Mouse (Mus musculus): ENCODE measurements around the gene Ppef1.
"Not testable (repeated sequence)": the region's sequence is repeated elsewhere in the genome, so short reads cannot be mapped to it uniquely, and the experiment has no call there.

Ppef1 gene

DNA sequence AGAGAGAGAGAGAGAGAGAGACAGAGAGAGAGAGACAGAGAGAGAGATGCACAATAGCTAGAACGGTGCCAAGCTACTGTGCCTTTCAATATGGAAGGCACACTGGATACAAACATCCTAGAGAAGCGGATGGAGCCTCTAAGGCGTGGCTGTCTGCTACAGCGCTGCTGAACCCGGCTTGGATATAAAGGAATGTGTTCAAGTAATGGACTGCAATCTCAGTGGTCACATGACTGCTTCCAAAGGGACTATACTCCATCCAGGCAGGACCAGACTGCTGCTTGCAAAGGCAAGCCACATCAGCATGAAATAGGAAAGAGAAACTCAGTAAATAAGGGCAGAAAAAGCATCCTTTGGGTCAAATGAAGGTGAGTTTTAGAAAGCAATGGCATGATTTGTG, at the start of gene Ppef1:
TSS of gene Ppef1 (minus strand) at position 116 of the 400 bp plus-strand sequence.
- no peak for DNase-seq

DNA sequence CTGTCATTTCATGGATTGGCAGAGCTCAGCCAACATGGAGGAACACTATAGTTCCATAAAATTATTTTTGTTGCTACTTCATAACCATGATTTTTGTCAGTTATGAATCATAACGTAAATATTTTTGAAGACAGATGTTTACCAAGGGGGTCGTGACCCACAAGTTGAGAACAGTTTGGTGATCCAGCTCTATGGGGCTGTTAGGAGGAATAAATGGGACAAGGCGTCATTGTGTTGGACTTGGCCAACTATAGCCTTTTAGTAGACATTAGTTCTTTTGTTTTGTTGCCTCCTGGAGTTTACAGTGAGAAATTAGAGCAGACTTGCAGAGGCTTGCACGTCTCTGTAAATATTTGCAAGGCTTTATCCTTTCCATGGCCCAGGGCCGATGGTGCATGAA, 46.7 kb upstream of the Ppef1 start:
- DNase-seq = no peak

DNA sequence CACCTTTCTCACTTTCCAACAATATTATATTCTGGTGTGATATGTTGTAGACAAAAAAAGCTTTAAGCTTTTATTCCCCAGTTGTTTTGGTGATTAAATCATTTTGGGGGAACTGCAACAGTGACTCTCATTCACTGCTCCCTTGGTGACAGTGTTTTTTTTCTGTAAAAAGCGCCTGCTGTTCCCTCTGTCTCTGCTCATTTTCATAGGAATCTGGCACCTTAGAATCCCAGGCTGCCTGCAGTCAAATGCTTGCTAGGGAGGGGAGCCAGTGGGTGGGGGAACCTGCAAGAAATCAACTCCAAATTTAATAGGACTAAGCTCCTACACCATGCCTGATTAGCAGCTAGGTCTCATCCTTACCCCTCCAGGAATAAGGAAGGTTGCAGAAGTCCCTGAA, 37.5 kb upstream of the Ppef1 start:
- no peak for DNase-seq

DNA sequence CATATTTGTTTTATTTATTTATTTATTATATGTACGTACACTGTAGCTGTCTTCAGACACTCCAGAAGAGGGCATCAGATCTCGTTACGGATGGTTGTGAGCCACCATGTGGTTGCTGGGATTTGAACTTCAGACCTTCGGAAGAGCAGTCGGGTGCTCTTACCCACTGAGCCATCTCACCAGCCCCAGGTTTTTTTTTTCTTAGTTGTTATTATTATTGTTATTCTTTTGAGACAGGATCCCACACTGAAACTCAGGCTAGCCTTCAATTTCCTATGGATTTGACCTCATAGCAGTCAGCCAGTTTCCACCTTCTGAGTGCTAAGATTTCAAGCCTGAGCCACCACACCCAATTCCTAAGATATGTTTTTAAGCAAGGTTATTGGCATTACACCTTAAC, 34.1 kb upstream of the Ppef1 start:
- DNase-seq = not testable (repeated sequence)

DNA sequence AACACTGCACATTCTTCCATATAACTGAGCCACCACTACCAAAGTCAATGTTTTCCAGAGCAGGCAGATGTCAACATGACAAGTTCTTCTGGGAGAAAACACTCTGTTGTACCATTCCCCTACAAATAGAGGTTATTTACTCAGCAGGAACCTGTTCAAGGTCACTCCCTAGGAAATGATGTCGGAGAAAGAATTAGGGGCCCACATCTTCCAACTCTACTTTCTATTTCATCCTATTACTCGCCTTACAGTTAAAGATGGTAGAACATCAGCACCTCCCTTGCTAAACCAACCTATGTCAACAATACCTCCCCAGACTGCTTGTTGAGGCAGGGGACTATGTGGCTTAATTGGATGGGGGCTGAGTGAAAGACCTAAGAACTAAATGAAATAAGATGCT, 32.1 kb upstream of the Ppef1 start, which contains the start of gene Rs1:
TSS of gene Rs1 (plus strand) at position 301 of the 400 bp plus-strand sequence.
- no peak for DNase-seq

DNA sequence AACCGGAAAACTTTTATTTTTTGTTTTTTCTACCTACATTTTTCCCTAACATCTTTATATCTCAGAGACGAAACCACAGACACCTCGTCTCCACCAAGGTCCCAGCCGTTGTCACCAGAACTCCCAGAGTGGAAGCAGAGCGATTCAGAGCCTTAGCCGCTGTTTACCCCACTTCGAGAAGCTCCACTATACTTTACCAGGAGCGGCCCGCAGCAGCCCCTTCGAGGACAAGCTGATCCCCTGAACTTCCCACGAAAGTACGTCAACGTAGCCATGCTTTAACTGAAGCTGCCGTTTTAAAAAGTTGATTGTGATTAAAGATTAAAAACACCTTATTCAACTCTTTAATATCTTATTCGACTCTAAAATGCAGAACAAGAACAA, 30.7 kb upstream of the Ppef1 start:
- no peak for DNase-seq

DNA sequence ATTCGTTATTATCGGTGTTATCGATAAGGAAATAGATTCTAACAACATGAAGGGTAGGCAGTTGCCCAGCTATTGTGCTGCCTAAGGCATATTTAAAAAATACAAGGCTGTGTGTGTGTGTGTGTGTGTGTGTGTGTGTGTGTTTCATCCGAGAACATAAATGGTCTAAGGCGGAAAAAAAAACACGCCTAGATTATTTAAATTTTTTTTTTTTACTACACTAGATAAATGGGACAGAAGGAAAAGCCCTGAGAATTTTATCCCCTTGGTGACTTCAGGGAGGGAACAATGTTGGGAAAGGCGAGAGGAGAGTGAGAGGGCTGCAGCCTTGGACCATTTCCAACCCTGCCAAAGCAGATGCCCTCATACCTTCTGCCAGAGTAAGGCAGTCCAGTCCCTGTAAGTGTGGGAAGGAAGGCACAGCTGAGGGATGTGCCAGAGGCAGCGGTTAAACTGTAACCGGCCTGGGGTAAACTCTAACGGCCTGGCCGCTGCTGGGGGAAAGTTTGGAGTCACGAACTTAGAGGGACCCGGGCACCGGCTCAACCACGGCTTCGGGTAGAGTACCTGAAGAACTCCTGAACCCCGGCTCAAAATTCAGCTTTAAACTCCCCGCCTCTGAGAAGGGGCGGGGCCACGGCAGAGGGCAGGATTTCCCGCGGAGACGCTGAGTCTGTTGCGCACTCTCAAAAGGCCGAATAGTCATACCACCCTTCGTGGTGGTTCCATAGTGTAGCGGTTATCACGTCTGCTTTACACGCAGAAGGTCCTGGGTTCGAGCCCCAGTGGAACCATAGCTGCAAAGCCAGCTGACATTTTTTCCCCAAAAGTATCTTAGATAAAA, 30.0 kb upstream of the Ppef1 start:
- peak; percentile 86 for DNase-seq

DNA sequence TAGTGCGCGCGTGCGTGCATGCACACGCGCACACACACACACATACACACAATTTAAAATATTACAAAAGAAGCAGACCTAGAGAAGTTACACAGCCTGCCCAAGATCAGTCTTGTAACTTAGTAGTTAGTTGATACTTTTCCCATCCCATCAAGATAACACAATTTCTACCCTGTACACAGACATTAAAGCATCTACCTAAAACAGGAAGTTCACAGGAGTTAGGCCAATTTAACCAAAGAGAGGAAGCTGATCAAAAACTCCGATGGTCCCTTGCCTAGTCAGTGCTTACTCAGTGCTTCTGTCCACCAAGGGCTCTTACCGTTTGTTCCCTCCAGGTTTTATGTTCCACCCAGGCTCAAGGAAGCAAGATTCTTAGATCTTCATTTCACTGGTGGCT, 15.2 kb upstream of the Ppef1 start:
- DNase-seq = no peak

DNA sequence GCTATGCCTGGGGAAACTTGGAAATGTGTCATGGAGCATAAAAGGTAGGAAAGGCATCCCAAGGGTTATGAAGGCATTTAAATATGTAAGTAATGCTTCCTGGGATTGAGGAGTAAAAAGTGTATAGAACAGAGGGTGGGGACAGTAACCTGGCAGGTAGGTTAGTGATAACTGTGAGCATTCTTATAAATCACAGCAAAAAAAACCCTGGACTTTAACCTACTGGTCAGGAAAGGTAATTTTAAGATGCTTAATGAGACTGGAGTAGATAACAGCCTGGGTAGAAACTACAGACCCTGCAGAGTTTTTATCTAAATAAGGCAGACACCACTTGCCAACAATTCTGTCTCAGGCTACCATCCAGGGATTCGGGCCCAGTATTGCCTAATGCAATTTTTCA, 13.1 kb upstream of the Ppef1 start:
- no peak for DNase-seq

DNA sequence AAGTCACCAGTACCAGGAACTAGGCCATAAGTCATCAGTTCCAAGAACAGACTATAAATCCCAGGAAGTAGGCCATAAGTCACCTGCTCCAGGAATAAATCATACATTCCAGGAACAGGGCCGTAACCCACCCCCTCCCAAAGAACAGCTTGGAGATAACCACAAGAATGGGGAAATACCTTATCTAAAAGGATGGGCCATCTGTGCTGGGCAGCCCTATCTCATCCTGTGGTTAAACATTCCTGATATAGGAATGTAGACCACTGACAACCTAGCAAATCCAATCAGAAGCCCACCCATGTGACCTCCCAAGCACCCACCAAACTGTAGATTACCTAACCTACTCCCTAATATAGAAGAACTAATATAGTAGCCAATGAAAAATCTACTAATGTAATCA, 9.8 kb upstream of the Ppef1 start:
- no peak for DNase-seq

DNA sequence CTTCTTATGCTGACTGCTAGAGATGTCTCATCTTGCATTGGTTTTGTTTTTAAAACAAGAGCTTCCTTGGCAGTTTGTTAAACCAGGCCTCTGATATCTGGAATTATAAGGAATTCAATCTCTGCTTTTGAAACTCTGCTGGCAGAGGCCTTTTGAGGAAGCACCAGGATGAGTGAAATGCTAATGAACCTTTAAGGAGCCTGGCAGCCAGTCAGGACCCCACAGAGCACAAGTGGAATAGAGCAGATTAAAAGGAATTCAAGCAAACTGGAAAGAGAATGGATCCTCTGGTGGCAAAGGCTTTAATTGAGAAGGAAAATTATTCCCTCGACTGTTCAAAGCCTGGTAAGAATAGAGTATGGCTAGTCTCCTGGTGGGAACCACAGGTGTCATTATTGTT, 36.4 kb downstream of the Ppef1 start:
- DNase-seq = no peak

DNA sequence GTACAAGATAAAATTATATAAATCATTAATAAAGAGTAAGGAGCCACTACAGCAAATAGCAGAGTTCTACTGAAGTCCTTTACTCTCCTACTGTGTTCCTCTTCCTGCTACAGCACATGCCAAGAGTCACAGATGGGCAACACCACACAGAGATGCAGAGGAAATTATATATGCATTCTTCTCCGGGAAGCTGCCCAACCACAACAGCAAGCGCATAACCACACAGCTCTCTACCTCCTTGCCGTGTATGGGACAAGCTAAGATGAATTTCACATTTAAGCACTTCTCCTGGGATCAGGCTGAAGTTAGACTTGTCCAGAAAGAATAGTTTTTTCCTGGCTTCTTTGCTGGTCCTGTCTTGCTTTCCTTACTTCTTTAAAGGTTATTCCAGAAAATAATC, 44.0 kb downstream of the Ppef1 start:
- peak; percentile 18 for DNase-seq

DNA sequence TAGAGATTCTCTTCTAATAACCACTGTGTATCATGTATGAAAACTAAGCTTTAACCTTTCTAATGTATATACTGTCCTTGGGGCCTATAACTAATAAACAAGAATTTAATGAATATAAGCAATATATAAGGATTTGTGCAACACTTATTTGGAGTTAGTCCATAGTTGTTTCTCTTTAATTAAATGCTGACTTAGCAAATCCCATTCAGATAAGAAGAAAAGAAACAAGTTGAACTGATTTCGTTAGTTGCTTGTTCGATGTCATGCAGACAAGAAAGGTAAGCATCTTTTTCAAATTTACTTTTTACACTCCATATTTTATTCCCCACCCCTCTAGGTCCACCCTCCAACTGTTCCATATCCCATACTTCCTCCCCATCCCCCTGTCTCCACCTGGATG, 45.5 kb downstream of the Ppef1 start:
- no peak for DNase-seq

DNA sequence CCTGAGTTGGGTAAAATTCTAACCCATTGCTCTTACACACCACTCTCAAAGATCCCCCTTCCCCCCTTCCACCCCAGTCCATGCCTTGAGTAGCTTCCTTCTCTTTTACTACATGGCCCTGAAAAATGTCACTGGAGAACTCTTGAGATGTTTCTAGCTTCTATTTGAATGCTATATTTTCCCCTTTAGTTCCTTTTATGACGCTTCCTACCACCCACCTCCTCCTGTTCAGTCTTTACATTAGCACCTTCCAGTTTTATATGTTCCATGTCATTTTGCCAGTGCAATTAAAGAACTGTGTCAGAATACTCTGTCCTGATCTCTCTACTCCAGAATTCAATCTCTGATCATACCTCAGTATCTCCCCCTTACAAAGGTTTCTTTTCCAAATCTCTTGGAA, 65.6 kb downstream of the Ppef1 start:
- DNase-seq = no peak

DNA sequence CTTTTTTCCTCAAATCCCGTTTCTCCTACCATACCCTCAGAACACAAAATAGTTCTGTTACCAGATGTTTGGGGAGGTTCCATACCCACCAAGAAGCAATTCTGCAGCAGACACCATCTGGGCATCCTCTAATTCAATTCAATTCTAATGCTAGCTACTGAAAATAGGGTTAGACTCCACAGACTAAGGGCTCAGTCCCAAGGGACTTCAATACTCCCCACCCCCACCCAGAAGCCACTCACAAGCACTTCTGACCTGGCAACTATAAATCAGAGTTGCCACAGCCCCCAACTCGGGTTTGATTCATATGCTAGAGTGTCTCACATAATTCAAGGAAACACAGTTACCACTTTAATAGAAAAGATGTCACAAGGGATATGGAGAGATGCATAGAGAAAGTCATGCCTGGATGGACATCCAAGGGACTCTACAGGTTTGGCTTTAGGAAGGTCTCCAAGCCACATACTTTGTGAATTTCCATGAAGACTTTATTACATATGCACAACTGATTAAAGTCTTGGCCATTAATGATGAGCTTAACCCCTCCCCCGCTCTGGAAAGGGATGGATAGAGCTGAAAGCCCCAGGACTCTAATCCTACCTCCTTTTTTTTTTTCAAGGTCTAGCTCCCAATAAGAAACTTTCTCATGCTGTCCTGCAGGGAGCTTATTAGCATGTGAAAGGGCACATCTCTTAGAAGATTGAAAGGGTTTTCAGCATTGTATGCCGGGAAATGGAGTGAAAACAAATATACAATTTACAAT, 124.5 kb downstream of the Ppef1 start:
- DNase-seq = no peak

DNA sequence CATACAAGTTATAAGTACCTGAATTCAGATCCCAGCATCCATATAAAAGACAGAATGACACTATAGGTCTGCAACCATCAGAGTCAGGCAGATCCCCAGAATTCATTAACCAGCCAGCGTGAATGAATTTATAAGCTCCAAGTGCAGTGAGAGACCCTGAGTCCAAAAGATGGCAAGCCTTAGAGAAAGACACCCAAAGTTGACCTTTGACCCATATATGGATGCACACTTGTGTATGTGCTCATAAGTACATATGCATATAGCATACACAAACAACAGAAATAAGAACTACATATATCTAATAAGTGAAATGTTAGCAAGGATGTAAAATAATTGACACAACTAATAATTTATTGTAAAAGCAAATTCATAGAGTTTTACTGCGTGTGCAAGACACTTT, 125.1 kb downstream of the Ppef1 start:
- DNase-seq = no peak

DNA sequence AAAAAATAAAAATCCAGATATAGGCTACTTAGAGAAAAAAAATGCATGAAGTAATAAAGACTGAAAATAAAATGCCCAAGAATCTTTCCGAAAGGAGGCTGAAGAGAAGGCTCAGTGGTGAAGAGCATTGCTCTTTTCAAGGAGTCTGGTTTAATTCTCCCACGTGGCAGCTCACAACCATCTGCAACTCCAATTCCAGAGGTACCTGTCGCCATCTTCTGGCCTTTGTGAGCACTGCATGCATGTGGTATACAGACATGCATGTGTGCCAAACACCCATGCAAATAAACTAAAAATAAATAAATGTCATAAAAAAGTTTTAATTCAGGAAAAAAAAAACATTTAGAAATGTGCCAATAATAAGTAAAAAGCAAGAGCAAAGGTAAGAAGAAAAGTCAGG, 125.7 kb downstream of the Ppef1 start:
- DNase-seq = no peak

DNA sequence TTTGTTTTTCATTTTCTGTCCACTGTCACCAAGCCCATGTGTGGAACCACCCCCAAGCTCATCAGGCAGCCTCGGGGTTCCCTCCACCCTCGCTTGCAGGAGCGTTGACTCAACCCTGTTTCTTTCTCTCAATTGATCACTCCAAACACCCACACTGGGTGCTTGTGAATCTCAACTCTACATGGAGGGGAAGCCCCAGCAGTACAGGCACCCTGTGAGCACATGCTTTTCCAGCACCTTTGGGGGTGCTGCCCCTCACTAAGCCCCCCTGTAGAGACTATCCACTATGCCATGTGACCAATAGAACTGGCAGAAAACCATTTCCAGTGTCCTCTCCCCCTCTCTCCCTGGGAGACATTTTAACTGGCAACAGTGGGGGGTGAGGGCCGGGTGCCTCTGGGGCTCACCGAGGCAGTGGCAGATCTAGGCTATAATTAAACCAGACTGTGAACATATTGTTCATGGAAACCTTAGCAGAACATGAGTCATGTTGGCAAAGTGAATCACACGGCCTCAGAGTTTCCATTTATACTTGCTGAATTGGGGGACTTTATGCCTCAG, 131.5 kb downstream of the Ppef1 start:
- no peak for DNase-seq

DNA sequence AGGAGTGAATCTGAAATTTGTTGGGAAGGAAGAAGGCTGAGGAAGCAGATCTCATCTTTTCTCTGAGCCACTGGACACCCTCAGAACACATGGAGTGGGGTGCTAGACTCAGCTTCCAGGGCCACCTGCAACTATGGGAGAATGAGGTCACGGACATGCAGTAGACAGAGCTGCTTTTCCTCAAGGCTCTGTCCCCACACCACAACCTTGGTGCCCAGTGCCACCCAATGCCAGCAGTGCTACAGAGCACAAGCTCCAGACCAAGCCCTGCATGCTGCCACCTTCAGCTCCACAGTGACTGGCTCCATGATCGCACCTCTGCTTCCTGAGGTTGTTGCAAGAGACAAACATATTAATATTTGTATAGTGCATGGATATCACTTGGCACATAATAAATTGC, 132.2 kb downstream of the Ppef1 start:
- no peak for DNase-seq

DNA sequence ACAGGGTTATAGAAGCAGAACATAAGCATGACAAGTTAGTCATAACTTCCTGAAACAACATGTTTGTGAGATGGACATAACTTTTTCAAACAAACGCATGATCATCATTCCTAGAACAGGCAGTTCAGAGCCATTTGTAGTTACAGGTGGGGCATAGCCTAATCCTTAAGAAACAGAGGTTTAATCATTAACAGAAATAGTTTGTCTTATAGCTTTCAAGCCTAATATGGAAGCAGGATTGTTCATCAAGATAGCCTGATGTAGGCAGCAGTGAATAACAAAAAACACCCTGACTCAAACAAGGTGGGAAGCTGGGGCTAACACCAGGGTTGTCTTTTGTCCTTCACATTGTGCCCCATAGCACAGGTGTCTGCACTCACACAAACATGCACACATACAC, 132.8 kb downstream of the Ppef1 start:
- DNase-seq = no peak

DNA sequence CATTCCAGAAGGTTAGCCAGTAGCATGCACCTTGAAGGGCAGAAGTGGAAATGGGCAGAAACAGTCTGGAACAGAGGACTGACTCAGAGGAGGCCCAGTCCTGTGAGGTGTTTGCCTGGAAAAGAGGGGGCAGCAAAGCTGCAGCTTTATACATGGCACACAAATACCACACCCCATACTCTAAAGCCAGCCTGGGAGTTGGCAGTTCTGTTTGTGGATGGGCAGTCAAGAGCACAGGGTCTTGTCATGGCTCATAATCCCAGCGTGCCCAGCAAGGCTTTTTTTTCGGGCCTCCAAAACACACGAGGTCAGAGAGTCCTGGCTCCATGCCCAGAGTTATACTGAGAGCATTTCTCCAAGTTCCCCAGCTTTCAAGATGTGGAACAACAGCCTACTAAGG, 134.5 kb downstream of the Ppef1 start:
- DNase-seq = no peak

DNA sequence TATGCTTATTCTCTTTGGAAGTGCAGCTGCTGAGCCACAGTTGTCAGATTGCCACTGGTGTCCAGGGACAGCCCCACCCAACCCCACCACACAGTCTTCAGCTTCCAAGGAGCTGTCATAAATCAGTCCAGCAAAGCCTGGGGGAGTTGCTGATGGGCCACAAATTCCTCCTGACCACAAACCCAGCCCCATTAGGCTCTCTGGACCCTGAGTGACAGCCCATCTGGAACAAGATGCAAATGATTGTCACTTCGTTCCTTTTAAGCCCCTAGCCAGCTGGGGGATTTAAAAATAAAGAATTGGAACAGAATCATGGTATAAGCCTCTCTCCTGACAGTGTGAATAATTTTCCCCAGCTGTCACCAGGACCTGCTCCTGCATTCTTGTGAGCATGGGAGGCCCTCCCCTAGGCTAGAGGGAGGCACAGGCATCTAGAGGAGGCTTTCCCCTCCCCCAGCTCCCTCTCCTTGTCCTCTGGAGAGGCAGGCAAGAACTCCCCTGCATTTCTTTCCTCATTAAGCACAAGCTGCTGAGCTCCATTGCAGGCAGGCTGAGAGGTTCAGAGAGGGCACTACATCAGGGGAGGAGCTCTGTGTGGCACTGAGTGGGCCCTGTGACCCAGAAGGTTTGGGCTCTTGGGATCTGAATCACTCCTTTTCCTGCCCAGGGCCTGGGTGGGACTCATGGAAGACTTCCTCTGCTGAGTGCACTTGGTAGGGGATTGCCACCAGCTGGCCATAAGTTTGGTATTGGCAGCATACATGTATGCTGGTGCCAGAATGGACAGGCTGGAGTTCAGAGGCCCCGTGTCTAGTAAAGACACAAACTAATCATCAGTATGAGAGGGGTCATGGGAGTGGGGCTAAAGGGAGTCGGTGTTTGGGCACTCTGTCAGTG, 136.8 kb downstream of the Ppef1 start:
- DNase-seq = no peak

DNA sequence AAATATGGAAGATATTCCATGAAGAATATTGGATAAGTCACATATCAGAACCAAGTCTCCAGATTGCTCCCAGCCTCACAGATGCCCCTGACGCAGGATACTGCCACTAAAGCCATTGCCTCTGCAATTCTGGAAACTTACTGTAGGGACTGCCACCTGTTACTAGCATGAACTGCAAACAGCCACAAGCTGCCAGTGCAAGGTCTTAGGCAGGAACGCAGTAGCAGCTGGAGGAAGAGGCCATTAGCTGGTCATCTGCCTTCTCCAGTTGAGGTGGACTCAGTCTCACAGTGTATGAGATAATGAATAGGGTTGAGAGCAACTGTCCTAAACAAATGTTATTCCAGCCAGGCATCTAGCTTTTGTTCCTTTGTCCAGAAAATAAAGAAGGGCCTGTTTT, 137.5 kb downstream of the Ppef1 start:
- no peak for DNase-seq

All from cerebellum, adult 9-11 months (tissue).